In the genomic region with DNA sequence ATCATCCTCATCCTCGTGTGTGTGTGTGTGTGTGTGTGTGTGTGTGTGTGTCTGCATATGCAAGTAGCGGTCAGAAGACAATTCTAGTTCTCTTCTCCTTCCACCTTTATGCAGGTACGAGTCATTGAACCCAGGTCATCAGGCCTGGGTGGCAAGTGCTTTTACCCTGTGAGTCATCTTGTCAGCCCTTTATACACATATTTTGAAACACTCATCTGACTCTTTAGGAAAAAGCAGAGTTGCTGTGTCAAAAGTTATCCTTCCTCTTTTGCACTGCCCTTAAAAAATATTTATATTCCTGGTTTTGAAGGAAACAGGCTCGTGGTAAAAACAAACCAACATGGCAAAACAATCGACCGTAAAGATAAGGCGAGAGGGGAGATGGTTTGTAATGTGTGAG, we compare ENCODE assay signal across 20 mouse cellular contexts. TPM values are rescaled to one million over a fixed set of nuclear protein-coding genes. Genes with fewer than 3 reads are reported as not detected.
A peak's percentile ranks its signal among the peaks of the same experiment; 100 is the strongest.
DNase-seq lines count a peak whose midpoint lies in the region; ATAC-seq and TF ChIP-seq lines count a peak whose summit lies in the region.
"Had no signal": no experiment of that assay in that cellular context is flagged by ENCODE, and none has a peak within 500 bp of the region (broad histone marks: within the 10 kb centered on the region; RNA-seq: fewer than 3 reads in every experiment).

No protein-coding gene starts in this region.

- no peak overlapping the region for H3K4me3 ChIP-seq in liver, adult 2 months (ENCODE audit: insufficient read depth, low read depth, low read length)
- H3K4me3 ChIP-seq in liver, embryonic 11.5 days (ENCODE audit: low read depth, low read length): no peak overlapping the region
- H3K4me3 ChIP-seq: embryonic facial prominence, embryonic 15.5 days; erythroblast, embryonic 14.5 days; forebrain, embryonic 10.5 days; heart, embryonic 12.5 days; hindbrain, embryonic 15.5 days had no signal

- no peaks in the 10 kb centered on the region for H3K79me2 ChIP-seq in liver, adult 2 months (ENCODE audit: control insufficient read depth, insufficient read depth, low read length)

- no peak overlapping the region for H3K9ac ChIP-seq in liver, adult 2 months (ENCODE audit: low read depth, low read length)
- H3K9ac ChIP-seq in liver, embryonic 11.5 days (ENCODE audit: low read depth, low read length): no peak overlapping the region
- H3K9ac ChIP-seq: embryonic facial prominence, embryonic 15.5 days; heart, embryonic 12.5 days; hindbrain, embryonic 15.5 days had no signal

- H3K4me1 ChIP-seq in liver, adult 2 months (ENCODE audit: control insufficient read depth, insufficient read depth, low read length): no peaks in the 10 kb centered on the region
- H3K4me1 ChIP-seq in liver, embryonic 11.5 days (replicated peaks; ENCODE audit: control insufficient read depth, insufficient read depth, low read length): no peaks in the 10 kb centered on the region
- H3K4me1 ChIP-seq: hindbrain, embryonic 15.5 days had no signal

- peak; percentile 33 for DNase-seq in liver, adult 2 months (ENCODE audit: extremely low read depth, low read depth, low spot score)
- DNase-seq in liver, embryonic 11.5 days (ENCODE audit: low spot score): no peak
- peak; percentile 63 for DNase-seq in 416B (ENCODE audit: low read depth)
- peak; percentile 9 for DNase-seq in c-Kit-positive CD71-negative TER-119-negative erythroid progenitor cells, embryonic 14.5 days (ENCODE audit: low read depth)
- no peak for DNase-seq in urinary bladder, postnatal 25 days (ENCODE audit: low spot score)
- DNase-seq in B cell, adult 2 months: no peak
- DNase-seq: adrenal gland, postnatal 10 days; cerebellum, adult 2 months; cerebellum, postnatal 14 days; embryo, embryonic 11 days; gastrocnemius, postnatal 10 days had no signal

- H3K27ac ChIP-seq in liver, adult 2 months (replicated peaks; ENCODE audit: insufficient read depth, low read depth, low read length): no peak overlapping the region
- H3K27ac ChIP-seq in liver, embryonic 11.5 days (ENCODE audit: low read depth, low read length): no peak overlapping the region
- H3K27ac ChIP-seq: embryonic facial prominence, embryonic 15.5 days; forebrain, embryonic 10.5 days; hindbrain, embryonic 15.5 days had no signal

- no peaks in the 10 kb centered on the region for H3K9me3 ChIP-seq in liver, embryonic 11.5 days (ENCODE audit: control insufficient read depth, low read length)
- H3K9me3 ChIP-seq: embryonic facial prominence, embryonic 15.5 days; forebrain, embryonic 10.5 days; G1E; heart, embryonic 12.5 days; hindbrain, embryonic 15.5 days had no signal

- no peaks in the 10 kb centered on the region for H3K36me3 ChIP-seq in liver, adult 2 months (ENCODE audit: control insufficient read depth, insufficient read depth, low read length)
- H3K36me3 ChIP-seq in liver, embryonic 11.5 days (ENCODE audit: control insufficient read depth, insufficient read depth, low read length): no peaks in the 10 kb centered on the region
- H3K36me3 ChIP-seq: embryonic facial prominence, embryonic 15.5 days; G1E; hindbrain, embryonic 15.5 days had no signal

- no peak for ATAC-seq in liver, embryonic 11.5 days (replicated peaks; ENCODE audit: low FRiP score)
- ATAC-seq in megakaryocyte-erythroid progenitor cell, adult 5-6 weeks (replicated peaks; ENCODE audit: low FRiP score, low TSS enrichment, poor library complexity, severe bottlenecking): no peak
- ATAC-seq: CD4-positive, CD25-positive, alpha-beta regulatory T cell, adult 4 months; forebrain, embryonic 14.5 days had no signal

- no peak for TF ChIP-seq POLR2A in liver, adult 2 months (IDR thresholded peaks at IDR 0.05; ENCODE audit: extremely low read depth, insufficient read depth, low read length)

- 70% methylated on average over 7 of the region's 7 CpGs for WGBS in liver, adult 2 months
- WGBS in liver, embryonic 11.5 days: 73% methylated on average over 7 of the region's 7 CpGs

- no peak overlapping the region for H3K4me2 ChIP-seq in liver, embryonic 11.5 days
- H3K4me2 ChIP-seq: embryonic facial prominence, embryonic 15.5 days; heart, embryonic 12.5 days; hindbrain, embryonic 15.5 days had no signal

- no peaks in the 10 kb centered on the region for H3K27me3 ChIP-seq in liver, adult 2 months (ENCODE audit: control insufficient read depth, insufficient read depth, low read length)
- no peaks in the 10 kb centered on the region for H3K27me3 ChIP-seq in liver, embryonic 11.5 days (replicated peaks; ENCODE audit: control insufficient read depth, insufficient read depth, low read length)
- H3K27me3 ChIP-seq: embryonic facial prominence, embryonic 15.5 days; heart, embryonic 12.5 days; hindbrain, embryonic 15.5 days had no signal

- TF ChIP-seq CTCF in liver, adult 2 months (IDR thresholded peaks at IDR 0.05; ENCODE audit: low read depth, low read length): no peak

RNA-seq across cellular contexts. Expression of gene Samd4, which starts 29.8 kb away (rescaled TPM):
- 1.6 and 3.0 TPM in 2 replicates for total RNA-seq in liver, adult 2 months (2014; rRNA removed)
- polyA plus RNA-seq in liver, adult 2 months (2012; rRNA removed): 0.77 and 1.6 TPM in 2 replicates
- 0.75 and 1.1 TPM in 2 replicates for polyA plus RNA-seq in liver, embryonic 11.5 days (2014; fragmentation: Nextera tagmentation; extraction: Ambion mirVana)
- 0.07 and 4.2 TPM in 2 replicates for total RNA-seq in megakaryocyte-erythroid progenitor cell, adult 5-6 weeks (2014; fragmentation: Nextera tagmentation)
- total RNA-seq in megakaryocyte-erythroid progenitor cell, adult 5-6 weeks (2017): 0.15 and 0.61 TPM in 2 replicates
- polyA plus RNA-seq: CD4-positive, CD25-positive, alpha-beta regulatory T cell, adult 4 months; G1E had no signal

Comparison
In these comparisons a context has a peak if more than half of its experiments do, and no peak if none do; other contexts are left out.
1. DNase-seq: peak in liver, adult 2 months (single experiment), 416B (single experiment) and c-Kit-positive CD71-negative TER-119-negative erythroid progenitor cells, embryonic 14.5 days (single experiment); none in liver, embryonic 11.5 days (single experiment), urinary bladder, postnatal 25 days (single experiment) and B cell, adult 2 months (0 of 2).